Mouse (Mus musculus) neural tube, embryonic 13.5 days (tissue): ENCODE data around the gene Ptprk. TPM values are rescaled to one million over a fixed set of nuclear protein-coding genes. Genes with fewer than 3 reads are reported as not detected.

Experiments
- ATAC-seq: fragments of 200-750 bp; cut with Nextera tagmentation; 2 replicates; pipeline ENCODE4 v1.8.0; 2017; ENCODE audit warnings: low read depth, mild to moderate bottlenecking, moderate TSS enrichment, moderate library complexity
- H3K27ac ChIP-seq: fragments of 300-500 bp; sonication (generic); replicated peaks from 2 replicates; pipeline ENCODE4 v1.5.1; 2015; ENCODE audit warnings: moderate library complexity, mild to moderate bottlenecking, inconsistent platforms
- H3K27me3 ChIP-seq: fragments of 300-500 bp; sonication (generic); 2 replicates; pipeline ENCODE4 v1.6.1; 2015; ENCODE audit warnings: mild to moderate bottlenecking, inconsistent platforms
- H3K36me3 ChIP-seq: fragments of 300-500 bp; sonication (generic); 2 replicates; pipeline ENCODE4 v1.6.1; 2015; ENCODE audit warnings: mild to moderate bottlenecking, inconsistent platforms
- H3K4me1 ChIP-seq: fragments of 300-500 bp; sonication (generic); replicated peaks from 2 replicates; pipeline ENCODE4 v1.6.1; 2015; ENCODE audit warnings: inconsistent platforms
- H3K4me2 ChIP-seq: fragments of 300-500 bp; sonication (generic); 2 replicates; pipeline ENCODE4 v1.6.1; 2015; ENCODE audit warnings: inconsistent platforms, mild to moderate bottlenecking, moderate library complexity
- H3K4me3 ChIP-seq: fragments of 300-500 bp; sonication (generic); 2 replicates; pipeline ENCODE4 v1.5.1; 2015; ENCODE audit warnings: mild to moderate bottlenecking, inconsistent platforms
- H3K9ac ChIP-seq: fragments of 300-500 bp; sonication (generic); 2 replicates; pipeline ENCODE4 v1.6.1; 2015; ENCODE audit warnings: moderate library complexity, mild to moderate bottlenecking, inconsistent platforms
- H3K9me3 ChIP-seq: fragments of 300-500 bp; sonication (generic); 2 replicates; pipeline ENCODE4 v1.6.1; 2016; ENCODE audit warnings: inconsistent platforms
- WGBS: fragments of 180-500 bp; shearing (Covaris S2); methylation state at CpG from one replicate; pipeline ENCODE4 v1.1.7; 2015; 5-methylcytosine and 5-hydroxymethylcytosine counted together
- polyA plus RNA-seq: library from polyadenylated mRNA; unstranded; fragments of >200 nt; fragmentation: Nextera tagmentation; extraction: Ambion mirVana; gene quantifications from 2 replicates; pipeline ENCODE4 v1.2.1, GENCODE M21; 2015

Ptprk gene
- polyA plus RNA-seq, 1 experiment from 2014 or later = 22.4 TPM

DNA sequence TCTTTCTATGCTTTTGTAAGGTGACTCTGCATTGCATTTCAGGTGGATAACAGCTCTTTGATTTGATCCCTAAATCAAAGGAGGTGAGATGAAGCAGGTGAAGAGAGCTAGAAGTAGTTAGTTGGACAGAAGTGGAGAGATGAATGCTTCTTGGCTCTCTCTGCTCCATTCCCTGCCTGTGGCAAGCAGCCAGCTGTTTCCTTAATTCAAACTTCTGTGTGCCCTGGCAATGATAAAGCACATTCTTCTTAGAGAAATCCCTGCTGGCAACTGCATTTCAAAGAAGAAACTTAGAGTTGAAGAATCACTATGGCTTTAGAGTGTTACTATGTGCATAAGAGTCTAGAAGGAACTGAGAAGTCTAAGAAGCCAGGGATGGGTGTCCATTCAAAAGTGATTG, 89.6 kb downstream of the Ptprk start:
- H3K36me3 ChIP-seq = no peaks in the 10 kb centered on the region
- H3K27ac ChIP-seq = no peak overlapping the region
- no peak overlapping the region for H3K4me3 ChIP-seq

GRCm38 (mm10) chr10:28164746-28165145, 90.1 kb downstream of the Ptprk start:
- no peak for ATAC-seq
- H3K9ac ChIP-seq = no peak overlapping the region
- H3K4me1 ChIP-seq = peaks cover 10% of the 10 kb centered on the region

More for the DNA sequence above, 89.6 kb downstream of the Ptprk start:
- Histone ChIP-seq H3K9ac (no peak overlapping the region), H3K4me2 (no peak overlapping the region), H3K9me3 (no peaks in the 10 kb centered on the region), H3K27me3 (no peaks in the 10 kb centered on the region), H3K4me1 (peaks cover 10% of the 10 kb centered on the region)
- no peak for ATAC-seq

GRCm38 (mm10) chr10:28166610-28167009, 92.0 kb downstream of the Ptprk start:
- Histone ChIP-seq H3K36me3 (no peaks in the 10 kb centered on the region), H3K4me3 (no peak overlapping the region), H3K27me3 (no peaks in the 10 kb centered on the region), H3K4me1 (peaks cover 10% of the 10 kb centered on the region), H3K4me2 (no peak overlapping the region), H3K9ac (no peak overlapping the region), H3K27ac (no peak overlapping the region), H3K9me3 (no peaks in the 10 kb centered on the region)
- 76% methylated on average over 1 of the region's 1 CpGs for WGBS
- no peak for ATAC-seq

More at GRCm38 (mm10) chr10:28164746-28165145, 90.1 kb downstream of the Ptprk start:
- Histone ChIP-seq H3K36me3 (no peaks in the 10 kb centered on the region), H3K4me2 (no peak overlapping the region), H3K27me3 (no peaks in the 10 kb centered on the region), H3K4me3 (no peak overlapping the region), H3K27ac (no peak overlapping the region), H3K9me3 (no peaks in the 10 kb centered on the region)

GRCm38 (mm10) chr10:28167097-28167496, 92.5 kb downstream of the Ptprk start:
- Histone ChIP-seq H3K27ac (no peak overlapping the region), H3K4me2 (no peak overlapping the region), H3K36me3 (no peaks in the 10 kb centered on the region), H3K9ac (no peak overlapping the region), H3K4me3 (no peak overlapping the region), H3K27me3 (no peaks in the 10 kb centered on the region), H3K4me1 (peaks cover 10% of the 10 kb centered on the region), H3K9me3 (no peaks in the 10 kb centered on the region)
- no peak for ATAC-seq
- 70% methylated on average over 2 of the region's 2 CpGs for WGBS

DNA sequence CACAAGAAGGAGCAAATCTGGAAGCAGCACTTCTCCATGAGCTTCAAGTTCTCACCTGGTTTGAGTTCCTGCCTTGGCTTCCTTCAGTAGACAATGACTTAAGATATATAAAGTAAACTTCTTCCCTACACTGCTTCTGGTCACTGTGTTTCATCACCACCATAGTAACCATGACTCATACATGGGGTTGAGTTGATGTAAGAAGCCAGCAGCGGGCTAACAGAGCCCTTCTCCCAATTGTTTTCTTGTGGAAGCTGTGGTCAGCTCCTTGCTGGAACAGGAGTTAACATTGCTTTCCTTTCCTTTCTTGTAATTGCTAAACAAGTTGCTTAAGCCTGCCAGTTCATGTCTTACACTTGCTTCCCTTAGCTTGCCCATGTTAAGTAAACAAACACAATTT, 96.6 kb downstream of the Ptprk start:
- Histone ChIP-seq H3K27ac (no peak overlapping the region), H3K27me3 (no peaks in the 10 kb centered on the region), H3K4me2 (no peak overlapping the region), H3K4me1 (no peaks in the 10 kb centered on the region), H3K36me3 (no peaks in the 10 kb centered on the region), H3K9ac (no peak overlapping the region), H3K4me3 (no peak overlapping the region), H3K9me3 (no peaks in the 10 kb centered on the region)
- 98% methylated on average over 1 of the region's 1 CpGs for WGBS
- no peak for ATAC-seq

DNA sequence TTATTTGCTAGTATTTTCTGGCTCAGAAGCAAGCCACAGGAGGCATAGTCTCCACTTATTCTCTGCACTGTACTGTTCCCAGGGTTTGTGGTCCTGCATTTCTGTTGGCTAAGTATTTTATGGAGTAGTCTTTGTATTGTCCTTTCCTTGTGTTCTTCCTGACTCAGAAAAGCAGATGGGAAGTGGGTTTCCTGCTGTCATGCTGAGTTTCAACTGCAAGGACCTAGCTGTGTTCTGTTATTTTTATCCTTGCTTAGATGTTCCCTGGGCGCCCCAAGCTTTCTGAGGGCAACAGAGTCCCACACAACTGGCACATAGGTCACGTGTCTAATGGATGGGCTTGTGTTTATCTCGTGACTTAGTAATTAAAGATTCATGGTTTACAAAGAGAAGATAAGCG, 104.3 kb downstream of the Ptprk start:
- H3K9me3 ChIP-seq = no peaks in the 10 kb centered on the region
- no peaks in the 10 kb centered on the region for H3K4me1 ChIP-seq
- no peak overlapping the region for H3K4me3 ChIP-seq
- H3K27me3 ChIP-seq = no peaks in the 10 kb centered on the region
- no peak for ATAC-seq
- no peak overlapping the region for H3K4me2 ChIP-seq
- H3K9ac ChIP-seq = no peak overlapping the region
- H3K27ac ChIP-seq = no peak overlapping the region
- no peaks in the 10 kb centered on the region for H3K36me3 ChIP-seq
- WGBS = 62% methylated on average over 4 of the region's 4 CpGs

DNA sequence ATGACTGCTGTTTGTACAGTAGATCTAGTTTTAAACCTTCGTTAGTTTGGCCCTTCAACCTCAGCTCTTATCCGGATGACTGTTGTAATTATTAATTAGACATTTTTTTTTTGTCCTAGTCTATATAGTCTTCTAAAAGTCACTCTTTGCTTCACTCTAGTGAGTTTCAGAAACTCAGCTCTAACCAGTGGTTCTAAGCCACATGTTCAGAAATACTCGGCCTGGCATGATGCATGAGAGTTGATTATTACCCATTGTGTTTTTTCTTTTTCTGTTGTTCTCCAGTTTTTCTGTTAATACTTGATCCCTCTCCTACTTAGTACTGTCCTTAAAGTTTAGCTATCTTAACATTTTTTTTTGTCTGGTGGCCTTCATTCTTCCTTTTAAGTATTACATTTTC, 107.5 kb downstream of the Ptprk start:
- H3K4me1 ChIP-seq = 0 out of 2 replicates have a peak, but pooled peaks cover under 1% of the 10 kb centered on the region
- no peak overlapping the region for H3K9ac ChIP-seq
- 91% methylated on average over 3 of the region's 3 CpGs for WGBS
- no peak overlapping the region for H3K4me3 ChIP-seq
- ATAC-seq = no peak
- no peaks in the 10 kb centered on the region for H3K36me3 ChIP-seq
- no peak overlapping the region for H3K27ac ChIP-seq
- H3K27me3 ChIP-seq = no peaks in the 10 kb centered on the region
- H3K9me3 ChIP-seq = no peaks in the 10 kb centered on the region
- H3K4me2 ChIP-seq = no peak overlapping the region

GRCm38 (mm10) chr10:28184675-28185074, 110.1 kb downstream of the Ptprk start:
- Histone ChIP-seq H3K9me3 (no peaks in the 10 kb centered on the region), H3K27me3 (no peaks in the 10 kb centered on the region), H3K4me1 (0 out of 2 replicates have a peak, but pooled peaks cover 4% of the 10 kb centered on the region), H3K27ac (no peak overlapping the region), H3K36me3 (no peaks in the 10 kb centered on the region), H3K4me3 (no peak overlapping the region), H3K9ac (no peak overlapping the region), H3K4me2 (no peak overlapping the region)
- 77% methylated on average over 6 of the region's 6 CpGs for WGBS
- ATAC-seq = no peak

GRCm38 (mm10) chr10:28185326-28185725, 110.7 kb downstream of the Ptprk start:
- Histone ChIP-seq H3K9me3 (no peaks in the 10 kb centered on the region), H3K4me2 (no peak overlapping the region), H3K27ac (no peak overlapping the region), H3K4me3 (no peak overlapping the region), H3K9ac (no peak overlapping the region), H3K4me1 (0 out of 2 replicates have a peak, but pooled peaks cover 4% of the 10 kb centered on the region), H3K27me3 (no peaks in the 10 kb centered on the region), H3K36me3 (no peaks in the 10 kb centered on the region)
- 69% methylated on average over 4 of the region's 4 CpGs for WGBS
- ATAC-seq = no peak

- Histone ChIP-seq H3K4me3 (no peak overlapping the region), H3K27ac (no peak overlapping the region), H3K36me3 (no peaks in the 10 kb centered on the region), H3K4me1 (0 out of 2 replicates have a peak, but pooled peaks cover 4% of the 10 kb centered on the region), H3K4me2 (no peak overlapping the region), H3K27me3 (no peaks in the 10 kb centered on the region), H3K9me3 (no peaks in the 10 kb centered on the region), H3K9ac (no peak overlapping the region)
- 64% methylated on average over 4 of the region's 4 CpGs for WGBS
- no peak for ATAC-seq
These were observed 111.6 kb downstream of the Ptprk start for GRCm38 (mm10) chr10:28186018-28186800.

DNA sequence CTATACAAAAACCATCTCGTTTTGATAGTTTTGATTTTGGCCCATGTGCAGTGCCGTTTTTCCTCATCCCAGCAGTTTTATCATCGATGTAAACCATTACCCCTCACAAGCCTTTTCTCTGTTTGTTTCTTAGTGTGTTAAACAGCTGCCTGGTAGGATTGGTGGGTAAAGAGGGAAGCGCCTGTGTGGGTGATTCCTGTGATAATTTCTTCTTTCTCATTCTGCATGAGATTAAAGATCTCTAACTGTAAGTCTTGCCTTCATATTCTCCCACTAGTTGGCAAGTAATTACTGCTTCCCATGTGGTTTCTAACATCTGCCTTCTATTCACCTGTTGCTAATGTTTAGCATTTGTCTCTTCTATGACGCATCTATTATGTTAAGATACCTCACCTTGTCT, 116.8 kb downstream of the Ptprk start:
- Histone ChIP-seq H3K27me3 (no peaks in the 10 kb centered on the region), H3K9ac (no peak overlapping the region), H3K36me3 (no peaks in the 10 kb centered on the region), H3K4me2 (no peak overlapping the region), H3K4me3 (no peak overlapping the region), H3K9me3 (no peaks in the 10 kb centered on the region), H3K27ac (no peak overlapping the region), H3K4me1 (0 out of 2 replicates have a peak, but pooled peaks cover 4% of the 10 kb centered on the region)
- no peak for ATAC-seq
- WGBS = 95% methylated on average over 5 of the region's 5 CpGs

- Histone ChIP-seq H3K27ac (no peak overlapping the region), H3K4me2 (no peak overlapping the region), H3K9me3 (no peaks in the 10 kb centered on the region), H3K4me3 (no peak overlapping the region), H3K4me1 (no peaks in the 10 kb centered on the region), H3K9ac (no peak overlapping the region), H3K27me3 (no peaks in the 10 kb centered on the region), H3K36me3 (no peaks in the 10 kb centered on the region)
- ATAC-seq = no peak
- 78% methylated on average over 5 of the region's 5 CpGs for WGBS
These were observed 119.0 kb downstream of the Ptprk start for GRCm38 (mm10) chr10:28193630-28194029.

GRCm38 (mm10) chr10:28200609-28201008, 126.0 kb downstream of the Ptprk start:
- Histone ChIP-seq H3K4me1 (no peaks in the 10 kb centered on the region; the same call in 1 of the 2 replicates), H3K36me3 (no peaks in the 10 kb centered on the region), H3K9me3 (no peaks in the 10 kb centered on the region), H3K27me3 (no peaks in the 10 kb centered on the region), H3K27ac (no peak overlapping the region), H3K4me2 (no peak overlapping the region), H3K9ac (no peak overlapping the region), H3K4me3 (no peak overlapping the region)
- no peak for ATAC-seq
- 55% methylated on average over 3 of the region's 3 CpGs for WGBS
